Mouse (Mus musculus) heart, adult 2 months (tissue): ENCODE data around the gene Setdb1. TPM values are rescaled to one million over a fixed set of nuclear protein-coding genes. Genes with fewer than 3 reads are reported as not detected.
A peak's percentile ranks its signal among the peaks of the same experiment; 100 is the strongest.

Source experiments
- DNase-seq, 2 experiments: peaks; one replicate each; pipeline ENCODE4 v3.0.0; 2021
- H3K27ac ChIP-seq: fragments of 200-600 bp; 2 replicates; pipeline ENCODE4 v1.8.1; 2022
- H3K27me3 ChIP-seq: fragments of 200-500 bp; 2 replicates; pipeline ENCODE4 v1.6.1; 2012; ENCODE audit warnings: mild to moderate bottlenecking, low read length, inconsistent platforms, mixed read lengths; ENCODE audit not compliant: control insufficient read depth, insufficient read depth
- H3K36me3 ChIP-seq: fragments of 200-500 bp; 2 replicates; pipeline ENCODE4 v1.6.1; 2012; ENCODE audit warnings: low read length, inconsistent platforms; ENCODE audit not compliant: control insufficient read depth, insufficient read depth
- H3K4me1 ChIP-seq: fragments of 200-500 bp; 2 replicates; pipeline ENCODE4 v1.6.1; 2011; ENCODE audit warnings: low read length; ENCODE audit not compliant: control insufficient read depth, insufficient read depth
- H3K4me3 ChIP-seq: fragments of 200-600 bp; 2 replicates; pipeline ENCODE4 v1.8.1; 2022
- H3K79me2 ChIP-seq: fragments of 200-500 bp; replicated peaks from 2 replicates; pipeline ENCODE4 v1.6.1; 2012; ENCODE audit warnings: mild to moderate bottlenecking, inconsistent platforms, low read length, moderate library complexity, mixed read lengths; ENCODE audit not compliant: control insufficient read depth, insufficient read depth
- H3K9ac ChIP-seq: fragments of 200-500 bp; 2 replicates; pipeline ENCODE4 v1.6.1; 2012; ENCODE audit warnings: low read depth, mild to moderate bottlenecking, control low read depth, inconsistent platforms, low read length, mixed read lengths
- CTCF ChIP-seq: fragments of 200-600 bp; IDR thresholded peaks from 2 replicates; pipeline ENCODE4 v1.8.1; 2022; ENCODE audit warnings: antibody characterized with exemption, mild to moderate bottlenecking, moderate library complexity
- EP300 ChIP-seq: fragments of 200-500 bp; IDR thresholded peaks from 2 replicates; pipeline ENCODE4 v1.6.1; 2011; ENCODE audit warnings: low read depth, low read length, control low read depth; ENCODE audit not compliant: insufficient read depth
- POLR2A ChIP-seq: fragments of 200-500 bp; IDR thresholded peaks from 2 replicates; pipeline ENCODE4 v1.6.1; 2011; ENCODE audit warnings: mild to moderate bottlenecking, low read depth, low read length, control low read depth; ENCODE audit not compliant: insufficient read depth
- WGBS: fragments of 180-500 bp; shearing (Covaris S2); methylation state at CpG from one replicate; pipeline ENCODE4 v1.1.7; 2018; 5-methylcytosine and 5-hydroxymethylcytosine counted together
- intact Hi-C: fragments of 180-260 bp; cut with DNase I; formaldehyde crosslinking; loops from one replicate; pipeline ENCODE4 v1.15.1; 2025
- polyA plus RNA-seq: library from polyadenylated mRNA; depleted of rRNA; stranded (reverse); fragments of >200 nt; gene quantifications from 2 replicates; pipeline ENCODE4 v1.2.3, GENCODE M21; 2012
- total RNA-seq, 2 experiments: library from RNA; stranded (reverse); gene quantifications; 2 replicates each; pipeline ENCODE4 v1.2.3; 2021

Setdb1 gene
- total and polyA plus RNA-seq, 3 experiments: 8.0 to 12.2 (median 10.4) TPM

GRCm38 (mm10) chr3:95310968-95311882 is 45.8 kb downstream of the Setdb1 start:
- H3K27ac ChIP-seq: no peak overlapping the region
- peak; percentile 67 to 70 for DNase-seq
- peaks cover 1% of the 10 kb centered on the region; the same call in 1 of the 2 replicates for H3K36me3 ChIP-seq
- no peaks in the 10 kb centered on the region; the same call in 1 of the 2 replicates for H3K4me1 ChIP-seq
- H3K4me3 ChIP-seq: no peak overlapping the region
- no peaks in the 10 kb centered on the region for H3K27me3 ChIP-seq
- intact Hi-C loops: loop anchor here (5.0 kb wide), 1 partner anchor 81 kb away; no protein-coding TSS in a partner anchor
- TF ChIP-seq CTCF (peak; percentile 84), POLR2A (no peak)
- H3K9ac ChIP-seq: no peak overlapping the region
- no peaks in the 10 kb centered on the region for H3K79me2 ChIP-seq
- WGBS: 54% methylated on average over 9 of the region's 9 CpGs

GRCm38 (mm10) chr3:95310496-95310895 is 46.5 kb downstream of the Setdb1 start:
- intact Hi-C loops: loop anchor here (5.0 kb wide), 1 partner anchor 82 kb away; no protein-coding TSS in a partner anchor
- 51% methylated on average over 3 of the region's 3 CpGs for WGBS
- no peaks in the 10 kb centered on the region for H3K79me2 ChIP-seq

GRCm38 (mm10) chr3:95307100-95307499 is 49.9 kb downstream of the Setdb1 start, which contains the start of gene Anxa9:
Gene Anxa9, minus strand, starts transcription at chr3:95307176.
- Histone ChIP-seq H3K79me2 (no peaks in the 10 kb centered on the region), H3K4me1 (no peaks in the 10 kb centered on the region), H3K9ac (no peak within 1 kb of the TSS), H3K27me3 (no peaks in the 10 kb centered on the region), H3K27ac (no peak within 1 kb of the TSS), H3K4me3 (no peak within 1 kb of the TSS), H3K36me3 (no peaks in the 10 kb centered on the region)
- intact Hi-C loops: no loop called here
- 59% methylated on average over 7 of the region's 7 CpGs for WGBS
- no peak for TF ChIP-seq EP300
- TF ChIP-seq CTCF: no peak
- TF ChIP-seq POLR2A: no peak
- DNase-seq: peak in 1 of 2 experiments; percentile 24

More at GRCm38 (mm10) chr3:95310496-95310895, 46.5 kb downstream of the Setdb1 start:
- Histone ChIP-seq H3K9ac (no peak overlapping the region), H3K27me3 (no peaks in the 10 kb centered on the region), H3K36me3 (no peaks in the 10 kb centered on the region), H3K4me1 (no peaks in the 10 kb centered on the region; the same call in 1 of the 2 replicates), H3K4me3 (no peak overlapping the region), H3K27ac (no peak overlapping the region)
- TF ChIP-seq POLR2A (no peak), EP300 (no peak), CTCF (no peak)
- DNase-seq: no peak

- TF ChIP-seq CTCF (no peak), POLR2A (no peak), EP300 (no peak)
- H3K27me3 ChIP-seq: no peaks in the 10 kb centered on the region
- no peaks in the 10 kb centered on the region for H3K4me1 ChIP-seq
- no peak for DNase-seq
- H3K79me2 ChIP-seq: no peaks in the 10 kb centered on the region
- WGBS: 21% methylated on average over 4 of the region's 4 CpGs
- no peak overlapping the region for H3K4me3 ChIP-seq
- H3K27ac ChIP-seq: no peak overlapping the region
- intact Hi-C loops: no loop called here
- H3K9ac ChIP-seq: no peak overlapping the region
- H3K36me3 ChIP-seq: no peaks in the 10 kb centered on the region
These were observed 50.8 kb downstream of the Setdb1 start for GRCm38 (mm10) chr3:95306244-95306643.

- Histone ChIP-seq H3K4me1 (no peaks in the 10 kb centered on the region), H3K79me2 (no peaks in the 10 kb centered on the region), H3K4me3 (no peak overlapping the region), H3K27ac (no peak overlapping the region), H3K9ac (no peak overlapping the region), H3K27me3 (no peaks in the 10 kb centered on the region), H3K36me3 (no peaks in the 10 kb centered on the region)
- 87% methylated on average over 3 of the region's 3 CpGs for WGBS
- DNase-seq: no peak
- TF ChIP-seq POLR2A: no peak
- no peak for TF ChIP-seq EP300
- TF ChIP-seq CTCF: no peak
- intact Hi-C loops: no loop called here
These were observed 55.7 kb downstream of the Setdb1 start for GRCm38 (mm10) chr3:95301204-95301796.

- Histone ChIP-seq H3K79me2 (no peaks in the 10 kb centered on the region), H3K4me3 (no peak overlapping the region), H3K27ac (no peak overlapping the region), H3K9ac (no peak overlapping the region), H3K4me1 (peaks cover 1% of the 10 kb centered on the region; the same call in 1 of the 2 replicates), H3K27me3 (no peaks in the 10 kb centered on the region), H3K36me3 (no peaks in the 10 kb centered on the region)
- WGBS: 69% methylated on average over 7 of the region's 7 CpGs
- TF ChIP-seq POLR2A (no peak), EP300 (no peak), CTCF (no peak)
- no peak for DNase-seq
- intact Hi-C loops: no loop called here
These were observed 59.0 kb downstream of the Setdb1 start for GRCm38 (mm10) chr3:95298018-95298417.
